Mouse (Mus musculus) neural tube, embryonic 14.5 days (tissue): ENCODE measurements at regions not wholly inside any gene's neighbourhood (a gene's known extent, or its start where the extent isn't known, plus 50 kb on each side); places are given as distances from the start of the nearest gene placed in this dataset.
A peak's percentile ranks its signal among the peaks of the same experiment; 100 is the strongest.

ENCODE experiments used
- ATAC-seq: fragments of 200-750 bp; cut with Nextera tagmentation; 2 replicates; pipeline ENCODE4 v1.8.0; 2017; ENCODE audit warnings: low read depth, mild to moderate bottlenecking, moderate TSS enrichment, moderate library complexity
- H3K27ac ChIP-seq: fragments of 300-500 bp; sonication (generic); 2 replicates; pipeline ENCODE4 v1.5.1; 2014; ENCODE audit warnings: low read depth, mild to moderate bottlenecking, control low read depth, low read length, moderate library complexity, mixed read lengths
- H3K27me3 ChIP-seq: fragments of 300-500 bp; sonication (generic); 2 replicates; pipeline ENCODE4 v1.6.1; 2014; ENCODE audit warnings: low read length; ENCODE audit not compliant: control insufficient read depth, insufficient read depth
- H3K36me3 ChIP-seq: fragments of 300-500 bp; sonication (generic); 2 replicates; pipeline ENCODE4 v1.6.1; 2014; ENCODE audit warnings: low read length, mixed read lengths; ENCODE audit not compliant: control insufficient read depth, insufficient read depth
- H3K4me1 ChIP-seq: fragments of 300-500 bp; sonication (generic); 2 replicates; pipeline ENCODE4 v1.6.1; 2014; ENCODE audit warnings: low read length; ENCODE audit not compliant: control insufficient read depth, insufficient read depth
- H3K4me2 ChIP-seq: fragments of 300-500 bp; sonication (generic); 2 replicates; pipeline ENCODE4 v1.6.1; 2014; ENCODE audit warnings: mild to moderate bottlenecking, low read depth, low read length, control low read depth
- H3K4me3 ChIP-seq: fragments of 300-500 bp; sonication (generic); 2 replicates; pipeline ENCODE4 v1.5.1; 2014; ENCODE audit warnings: low read depth, low read length, control low read depth, mixed read lengths
- H3K9ac ChIP-seq: fragments of 300-500 bp; sonication (generic); replicated peaks from 2 replicates; pipeline ENCODE4 v1.6.1; 2014; ENCODE audit warnings: low read depth, mild to moderate bottlenecking, control low read depth, low read length, mixed read lengths
- H3K9me3 ChIP-seq: fragments of 300-500 bp; sonication (generic); 2 replicates; pipeline ENCODE4 v1.6.1; 2016; ENCODE audit warnings: low read length; ENCODE audit not compliant: control insufficient read depth
- WGBS: fragments of 180-500 bp; shearing (Covaris S2); extraction: QIAGEN DNeasy Blood & Tissue Kit; methylation state at CpG from one replicate; pipeline ENCODE4 v1.1.7; 2014; 5-methylcytosine and 5-hydroxymethylcytosine counted together

DNA sequence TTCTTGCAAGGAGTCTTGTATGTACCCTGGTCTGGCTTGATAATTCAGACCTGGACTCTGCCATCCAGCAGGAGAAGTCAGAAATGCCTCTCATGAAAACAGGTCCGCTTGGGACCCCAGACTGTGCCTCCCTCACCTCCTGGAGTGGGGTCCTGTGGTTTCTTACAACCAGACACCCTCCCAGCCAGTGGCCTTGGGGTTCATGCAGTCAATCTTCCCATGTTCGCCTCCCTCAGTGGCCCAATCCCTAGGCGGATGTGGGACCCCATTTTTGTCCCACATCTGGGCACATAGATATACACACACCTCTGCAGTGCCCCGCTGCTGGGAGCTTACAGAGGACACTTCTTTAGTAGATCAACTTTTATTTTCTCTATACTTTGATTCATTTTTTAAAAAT, 217.7 kb downstream of the Lrfn2 start:
- ATAC-seq = no peak
- H3K4me3 ChIP-seq = no peak overlapping the region
- WGBS = 93% methylated on average over 4 of the region's 4 CpGs

GRCm38 (mm10) chr17:49150971-49151422, 218.8 kb downstream of the Lrfn2 start:
- no peak for ATAC-seq
- H3K9me3 ChIP-seq = no peaks in the 10 kb centered on the region
- 70% methylated on average over 3 of the region's 3 CpGs for WGBS
- H3K4me1 ChIP-seq = no peaks in the 10 kb centered on the region
- H3K27ac ChIP-seq = no peak overlapping the region
- no peak overlapping the region for H3K4me2 ChIP-seq
- H3K36me3 ChIP-seq = no peaks in the 10 kb centered on the region
- no peaks in the 10 kb centered on the region for H3K27me3 ChIP-seq
- no peak overlapping the region for H3K4me3 ChIP-seq
- no peak overlapping the region for H3K9ac ChIP-seq

More for the DNA sequence above, 217.7 kb downstream of the Lrfn2 start:
- H3K9me3 ChIP-seq = no peaks in the 10 kb centered on the region
- no peaks in the 10 kb centered on the region for H3K4me1 ChIP-seq
- H3K9ac ChIP-seq = no peak overlapping the region
- H3K36me3 ChIP-seq = no peaks in the 10 kb centered on the region
- no peak overlapping the region for H3K27ac ChIP-seq
- H3K27me3 ChIP-seq = no peaks in the 10 kb centered on the region
- no peak overlapping the region for H3K4me2 ChIP-seq

- Histone ChIP-seq H3K27me3 (no peaks in the 10 kb centered on the region), H3K36me3 (no peaks in the 10 kb centered on the region), H3K27ac (no peak overlapping the region), H3K9me3 (no peaks in the 10 kb centered on the region), H3K4me1 (no peaks in the 10 kb centered on the region), H3K4me3 (no peak overlapping the region), H3K9ac (no peak overlapping the region), H3K4me2 (no peak overlapping the region)
- WGBS = 85% methylated on average over 9 of the region's 9 CpGs
- ATAC-seq = no peak
Measured at GRCm38 (mm10) chr17:49153994-49154393, 221.8 kb downstream of the Lrfn2 start.

GRCm38 (mm10) chr17:49155001-49155515, 222.9 kb downstream of the Lrfn2 start:
- H3K36me3 ChIP-seq = no peaks in the 10 kb centered on the region
- H3K4me3 ChIP-seq = no peak overlapping the region
- no peaks in the 10 kb centered on the region for H3K9me3 ChIP-seq
- 82% methylated on average over 9 of the region's 9 CpGs for WGBS
- no peaks in the 10 kb centered on the region for H3K27me3 ChIP-seq
- H3K4me2 ChIP-seq = no peak overlapping the region
- no peak overlapping the region for H3K27ac ChIP-seq
- no peaks in the 10 kb centered on the region for H3K4me1 ChIP-seq
- ATAC-seq = no peak
- no peak overlapping the region for H3K9ac ChIP-seq

DNA sequence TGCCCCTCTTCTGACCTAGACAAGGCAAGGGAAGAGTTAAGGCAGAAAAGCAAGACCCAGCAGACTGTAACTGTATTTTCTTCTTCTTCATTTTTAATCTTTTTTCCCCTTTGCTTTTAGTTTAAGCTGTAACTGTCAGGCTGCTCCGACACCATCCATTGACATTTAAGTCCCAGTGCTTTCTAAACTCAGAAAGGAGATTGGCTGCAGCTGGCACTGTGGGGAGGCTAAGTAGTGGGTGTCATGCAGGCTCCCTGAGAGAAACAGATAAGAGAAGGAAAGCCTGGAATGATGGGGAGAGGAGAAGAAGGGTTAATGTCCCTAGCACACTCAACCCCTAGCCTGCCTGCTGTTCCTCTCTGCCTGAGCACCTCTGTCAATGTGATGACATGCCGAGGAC, 225.4 kb downstream of the Lrfn2 start:
- Histone ChIP-seq H3K4me2 (no peak overlapping the region), H3K27ac (no peak overlapping the region), H3K27me3 (no peaks in the 10 kb centered on the region), H3K4me1 (no peaks in the 10 kb centered on the region), H3K9me3 (no peaks in the 10 kb centered on the region), H3K4me3 (no peak overlapping the region), H3K9ac (no peak overlapping the region), H3K36me3 (no peaks in the 10 kb centered on the region)
- ATAC-seq = no peak
- WGBS = 88% methylated on average over 2 of the region's 2 CpGs

- Histone ChIP-seq H3K4me2 (peak overlapping the region; percentile 65), H3K36me3 (no peaks in the 10 kb centered on the region), H3K27ac (no peak overlapping the region), H3K9me3 (no peaks in the 10 kb centered on the region), H3K4me1 (peaks cover 11% of the 10 kb centered on the region; the same call in 1 of the 2 replicates), H3K27me3 (no peaks in the 10 kb centered on the region), H3K4me3 (peak overlapping the region; percentile 23), H3K9ac (no peak overlapping the region)
- 6% methylated on average over 20 of the region's 20 CpGs for WGBS
- ATAC-seq = peak; percentile 15; the same call in 1 of the 2 replicates
Measured at GRCm38 (mm10) chr17:49171252-49172047, 239.3 kb downstream of the Lrfn2 start.

DNA sequence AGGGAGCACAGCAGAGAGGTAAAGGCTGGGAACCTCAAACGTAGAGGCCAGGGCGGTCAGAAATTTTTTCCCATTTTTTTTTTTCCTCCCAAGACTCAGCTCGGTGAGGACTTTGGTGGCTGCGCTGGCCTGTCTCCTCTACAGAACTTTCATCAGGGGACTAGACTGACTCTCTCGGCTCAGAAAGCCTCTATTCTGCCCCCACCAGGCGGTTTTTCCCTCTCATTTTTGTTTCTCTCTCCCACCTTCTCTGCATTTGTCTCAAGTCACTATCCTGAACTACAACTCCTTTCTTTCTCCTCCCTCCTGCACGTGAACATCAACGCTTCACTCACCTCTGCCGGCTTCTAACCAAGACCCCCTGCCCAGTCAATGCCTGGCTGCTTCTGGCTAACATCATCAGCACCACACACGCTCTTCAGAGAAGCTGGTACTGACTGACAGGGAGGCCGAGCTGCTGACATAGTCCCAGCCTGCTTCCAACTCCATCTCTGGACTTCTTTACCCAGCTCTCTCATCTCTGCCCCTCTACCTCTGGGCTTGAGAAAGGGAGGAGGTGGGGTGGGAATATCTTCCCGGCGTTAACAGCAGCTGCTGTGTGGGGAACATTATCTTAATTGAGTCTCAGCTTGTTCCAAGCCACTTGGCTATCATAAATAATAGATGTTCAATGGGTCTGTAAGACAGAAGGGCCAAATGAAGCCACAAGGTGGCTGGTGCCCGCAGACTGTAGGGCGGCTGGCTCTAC, 240.0 kb downstream of the Lrfn2 start:
- H3K4me1 ChIP-seq = peaks cover 11% of the 10 kb centered on the region; the same call in 1 of the 2 replicates
- WGBS = 9% methylated on average over 14 of the region's 15 CpGs
- H3K4me3 ChIP-seq = peak overlapping the region; percentile 23
- ATAC-seq = peak; percentile 69
- H3K27ac ChIP-seq = no peak overlapping the region
- H3K9ac ChIP-seq = no peak overlapping the region
- H3K4me2 ChIP-seq = peak overlapping the region; percentile 65
- H3K36me3 ChIP-seq = no peaks in the 10 kb centered on the region
- no peaks in the 10 kb centered on the region for H3K9me3 ChIP-seq
- no peaks in the 10 kb centered on the region for H3K27me3 ChIP-seq

DNA sequence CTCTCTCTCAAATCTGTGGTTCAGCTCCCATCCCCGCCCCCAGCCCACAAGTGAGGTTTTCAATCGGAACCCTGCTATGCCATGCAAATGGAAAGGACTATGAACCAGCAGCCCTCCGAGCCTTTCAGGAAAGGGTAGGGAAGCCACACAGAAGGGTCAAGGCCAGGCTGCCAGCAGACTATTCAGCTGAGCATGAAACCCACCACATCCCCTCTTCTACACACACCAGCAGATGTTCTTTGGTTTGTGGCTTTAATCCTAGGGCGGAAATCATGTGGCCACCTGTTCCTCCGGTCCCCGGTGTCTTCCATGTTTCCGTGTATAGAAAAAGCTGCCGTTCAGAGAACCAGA, 240.6 kb downstream of the Lrfn2 start:
- H3K4me2 ChIP-seq = no peak overlapping the region
- H3K27ac ChIP-seq = no peak overlapping the region
- no peak overlapping the region for H3K9ac ChIP-seq
- H3K9me3 ChIP-seq = no peaks in the 10 kb centered on the region
- H3K4me3 ChIP-seq = no peak overlapping the region
- no peak for ATAC-seq
- no peaks in the 10 kb centered on the region for H3K27me3 ChIP-seq
- 51% methylated on average over 8 of the region's 8 CpGs for WGBS
- no peaks in the 10 kb centered on the region for H3K36me3 ChIP-seq
- peaks cover 11% of the 10 kb centered on the region; the same call in 1 of the 2 replicates for H3K4me1 ChIP-seq
